Mouse (Mus musculus) E14TG2a.4 (cell line): ENCODE measurements around the gene Slc4a2.

Source experiments
- CTCF ChIP-seq: conservative IDR thresholded peaks from 2 replicates; pipeline ENCODE4 v1.5.1; 2014; ENCODE audit warnings: low read length
- NANOG ChIP-seq: IDR thresholded peaks from 2 replicates; pipeline ENCODE4 v1.6.1; 2014; ENCODE audit warnings: borderline replicate concordance, low read length, mixed read lengths

DNA sequence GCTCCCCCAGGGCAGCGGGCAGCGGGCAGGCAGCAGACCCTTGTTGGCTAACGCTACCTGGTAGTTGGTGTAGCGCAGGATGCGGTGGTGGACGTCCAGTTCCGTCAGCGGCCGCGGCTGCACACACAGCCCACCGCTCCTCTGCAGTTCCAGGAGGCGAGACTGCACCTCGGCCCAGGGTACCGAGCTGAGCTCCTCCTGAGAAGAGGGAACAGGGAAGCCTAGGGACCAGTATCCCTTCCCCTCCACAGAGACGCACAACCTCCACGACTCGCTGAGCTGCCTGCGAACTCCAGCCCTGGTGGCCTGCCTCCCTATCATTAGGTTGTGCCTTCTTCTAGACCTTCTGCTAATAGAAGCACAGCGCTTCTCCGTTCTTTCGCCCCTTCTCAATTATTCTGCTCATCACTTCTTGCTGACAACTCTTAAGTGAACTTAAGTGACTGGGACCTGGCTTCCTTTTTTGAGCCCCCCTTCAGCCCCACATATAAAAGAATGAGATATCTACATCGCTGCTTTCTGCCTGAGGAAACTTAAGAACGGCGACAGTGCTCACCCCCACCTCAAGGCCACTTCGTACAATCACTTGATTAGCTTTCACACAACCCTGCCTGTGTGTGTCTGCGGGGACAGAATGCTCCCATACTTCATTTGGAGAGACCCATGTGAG is 35.3 kb upstream of the Slc4a2 start:
- TF ChIP-seq CTCF (no peak), NANOG (no peak)
